Mouse (Mus musculus) heart, adult 9 months (tissue): ENCODE data around the gene Prss16.

ENCODE experiments used
- DNase-seq, 2 experiments: peaks; one replicate each; pipeline ENCODE4 v3.0.0; 2022; ENCODE audit warnings: low spot score in 2 of 2

Gene Prss16

DNA sequence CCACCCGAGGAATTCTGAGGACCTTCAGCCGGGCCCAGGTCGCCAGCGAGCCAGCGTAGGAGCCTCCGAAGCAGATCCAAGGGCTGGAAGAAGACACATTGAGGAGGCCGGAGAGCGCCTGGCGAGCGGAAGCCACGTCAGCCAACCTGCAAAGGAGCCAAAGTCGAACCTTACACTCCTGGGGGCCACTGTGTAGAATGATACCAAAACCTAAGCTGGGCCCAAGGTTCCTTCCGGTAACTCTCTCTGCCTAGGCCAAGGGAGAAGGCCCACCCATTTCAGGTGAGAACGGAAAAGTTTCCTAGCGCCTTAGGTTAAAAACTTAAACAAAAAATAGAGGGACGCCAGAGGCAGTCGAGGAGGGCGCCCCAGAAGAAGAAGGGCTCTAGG lies 2.4 kb downstream of the Prss16 start:
- DNase-seq = no peak

DNA sequence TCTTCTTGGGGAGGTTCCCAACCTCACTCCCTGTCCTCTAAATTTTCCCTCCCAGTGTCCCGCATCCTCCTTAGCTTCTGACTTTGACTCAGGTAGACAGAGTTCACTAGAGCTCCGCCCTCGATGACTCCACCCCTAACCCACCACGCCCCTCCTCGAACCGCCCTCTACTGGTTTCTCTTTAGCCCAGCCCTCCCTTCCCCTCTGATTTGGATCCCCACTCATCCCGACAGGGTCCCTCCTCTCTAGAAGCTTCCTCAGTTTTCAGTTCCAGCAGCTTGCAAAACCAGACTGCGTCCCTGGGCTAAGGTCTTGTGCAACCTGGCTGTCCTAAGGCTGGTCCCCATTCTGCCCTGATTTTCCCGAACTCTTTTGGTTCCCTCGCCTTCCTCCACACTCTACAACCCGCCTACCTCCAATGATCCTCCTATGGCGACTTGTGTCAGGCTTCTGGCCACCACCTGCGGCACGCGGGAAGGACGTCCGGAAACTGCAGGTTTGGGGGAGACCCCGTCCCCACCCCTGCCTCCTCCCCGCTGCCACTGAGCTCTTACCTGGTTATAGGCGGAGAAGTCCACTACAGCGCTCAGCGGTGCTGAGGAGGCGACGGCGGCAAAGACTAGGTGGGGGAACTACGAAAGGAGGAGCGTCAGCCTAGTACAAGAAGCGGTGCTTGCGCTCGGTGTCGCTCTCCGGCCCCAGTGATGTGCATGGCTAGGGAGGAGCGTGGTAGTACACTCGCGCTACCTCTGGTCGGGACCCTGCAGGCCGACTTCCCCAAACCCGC lies 3.0 kb downstream of the Prss16 start:
- peak in 1 of 2 experiments; percentile 27 for DNase-seq

GRCm38 (mm10) chr13:22005605-22006333 lies 3.8 kb downstream of the Prss16 start:
- DNase-seq = no peak

- no peak for DNase-seq
These were observed 7.7 kb downstream of the Prss16 start for GRCm38 (mm10) chr13:22001823-22002222.

- DNase-seq = no peak
These were observed 8.2 kb downstream of the Prss16 start for GRCm38 (mm10) chr13:22001346-22001745.

- DNase-seq = no peak
These were observed 10.4 kb downstream of the Prss16 start for GRCm38 (mm10) chr13:21999147-21999546.

GRCm38 (mm10) chr13:21998412-21998811 lies 11.1 kb downstream of the Prss16 start:
- DNase-seq = no peak

DNA sequence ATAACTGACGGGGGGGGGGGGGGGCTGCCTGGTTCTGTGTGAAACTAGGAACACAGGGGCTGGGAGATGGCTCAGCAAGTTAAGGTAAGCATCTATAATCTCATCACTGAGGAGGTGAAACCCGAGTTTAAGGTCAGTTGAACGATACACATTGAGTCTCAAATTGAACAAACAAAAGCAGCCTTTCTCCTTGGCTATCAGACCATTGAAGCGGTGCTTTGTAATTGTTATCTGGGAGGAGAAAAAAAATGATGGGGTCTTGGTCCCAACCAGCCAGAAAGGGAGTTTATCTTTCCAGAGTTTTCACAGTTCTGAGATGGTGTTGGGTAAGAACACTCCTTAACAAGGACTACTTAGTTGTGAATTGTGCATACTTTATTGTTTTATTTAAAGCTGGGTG lies 11.7 kb downstream of the Prss16 start:
- DNase-seq = no peak

DNA sequence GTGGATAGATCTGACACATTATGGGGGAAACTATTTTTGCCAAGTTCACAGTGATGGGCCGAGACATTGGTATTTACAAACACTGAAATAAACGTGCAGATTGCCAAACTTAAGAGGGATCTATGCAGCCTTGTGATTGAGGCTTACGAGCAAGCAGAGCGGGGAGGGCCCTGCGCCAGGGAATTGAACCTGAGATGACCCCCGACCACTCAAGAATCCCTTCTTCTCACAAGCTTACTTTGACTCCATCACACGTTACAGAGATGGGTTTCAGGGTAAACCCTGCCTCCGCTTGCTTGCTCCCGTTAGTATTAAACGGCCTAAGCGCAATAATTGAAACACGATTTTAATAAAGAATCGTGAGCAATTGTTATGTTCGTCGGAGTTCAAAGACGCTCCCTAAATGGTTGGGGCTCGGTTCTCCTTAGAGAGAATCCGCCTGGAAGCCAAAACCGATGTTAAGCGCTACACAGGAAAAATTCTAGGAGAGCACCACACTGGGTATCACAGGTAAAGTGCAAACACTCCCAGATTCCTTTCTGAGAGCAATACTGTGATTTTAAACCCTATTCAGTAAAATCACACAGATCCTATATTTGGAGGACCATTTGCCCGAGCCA lies 12.2 kb downstream of the Prss16 start:
- no peak for DNase-seq

DNA sequence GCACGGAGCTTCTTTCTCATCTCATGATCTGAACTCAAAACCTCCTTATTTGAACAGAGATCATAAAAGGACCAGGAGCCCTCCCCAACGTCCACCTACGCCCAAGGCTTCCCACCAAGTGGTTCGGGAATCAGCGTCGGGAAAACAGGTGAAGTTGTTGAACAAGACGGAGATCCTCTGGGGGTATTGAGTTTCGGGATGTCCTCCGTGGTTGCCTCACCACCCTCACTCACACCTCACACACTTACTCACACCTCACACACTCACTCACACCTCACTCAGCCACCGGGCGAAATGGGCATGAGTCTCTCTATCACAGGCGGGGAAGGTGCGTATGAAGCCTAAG lies 12.7 kb downstream of the Prss16 start:
- no peak for DNase-seq

- DNase-seq = no peak
These were observed 13.3 kb downstream of the Prss16 start for GRCm38 (mm10) chr13:21996101-21996839.

- DNase-seq = no peak
These were observed 14.1 kb downstream of the Prss16 start for GRCm38 (mm10) chr13:21995331-21995914.

GRCm38 (mm10) chr13:21994896-21995295 lies 14.6 kb downstream of the Prss16 start:
- DNase-seq = no peak

DNA sequence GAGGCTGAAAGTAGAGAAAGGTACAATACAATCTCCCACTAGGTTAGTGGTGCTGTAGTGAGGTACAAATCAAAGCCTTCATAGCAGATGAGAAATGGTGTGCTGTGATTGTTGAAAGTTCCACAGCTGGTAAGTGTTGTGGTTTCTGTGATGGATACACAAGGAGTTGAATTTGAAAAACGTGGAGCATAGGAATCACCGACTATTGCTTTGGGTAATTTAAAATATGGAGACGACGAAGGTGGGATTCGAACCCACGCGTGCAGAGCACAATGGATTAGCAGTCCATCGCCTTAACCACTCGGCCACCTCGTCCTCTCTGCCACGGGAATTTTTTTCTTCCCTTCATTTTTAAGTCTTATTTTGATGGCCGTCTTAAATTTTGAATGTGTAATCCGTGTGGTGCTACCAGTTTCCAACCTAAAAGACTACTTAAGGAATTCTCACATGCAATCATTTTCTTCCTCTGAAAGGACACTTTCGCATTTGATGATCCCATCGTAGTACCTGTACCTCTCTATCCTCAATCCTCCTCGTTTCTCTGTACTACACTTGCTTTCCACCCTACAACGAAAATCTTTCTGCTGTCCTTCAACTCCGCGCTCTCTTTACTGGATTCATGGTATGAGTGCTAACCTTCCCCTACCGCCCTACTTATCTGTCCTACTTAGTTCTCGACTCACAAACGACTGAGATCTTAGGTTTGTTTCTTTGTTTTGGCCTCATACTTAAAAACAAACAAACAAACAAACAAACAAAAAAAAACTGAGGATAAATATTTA lies 15.4 kb downstream of the Prss16 start:
- peak in 1 of 2 experiments; percentile 29 for DNase-seq

DNA sequence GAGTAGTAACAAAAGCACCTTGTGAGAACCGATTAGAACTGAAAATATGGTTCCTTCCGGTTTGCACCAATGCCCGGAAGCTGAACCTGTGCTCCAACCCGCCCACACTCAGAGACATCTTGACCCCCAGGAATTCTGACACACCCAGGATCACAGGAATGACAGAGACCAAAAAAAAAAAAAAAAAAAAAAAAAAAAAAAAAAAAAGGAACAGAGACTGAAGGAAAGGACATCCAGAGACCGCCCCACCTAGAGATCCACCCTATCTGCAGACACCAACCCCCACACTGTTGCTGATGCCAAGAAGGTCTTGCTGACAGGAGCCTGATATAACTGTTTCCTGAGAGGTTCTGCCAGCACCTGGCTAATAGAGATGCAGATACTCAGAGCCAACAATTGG lies 17.0 kb downstream of the Prss16 start:
- no peak for DNase-seq

- no peak for DNase-seq
These were observed 25.1 kb downstream of the Prss16 start for GRCm38 (mm10) chr13:21984486-21984885.

DNA sequence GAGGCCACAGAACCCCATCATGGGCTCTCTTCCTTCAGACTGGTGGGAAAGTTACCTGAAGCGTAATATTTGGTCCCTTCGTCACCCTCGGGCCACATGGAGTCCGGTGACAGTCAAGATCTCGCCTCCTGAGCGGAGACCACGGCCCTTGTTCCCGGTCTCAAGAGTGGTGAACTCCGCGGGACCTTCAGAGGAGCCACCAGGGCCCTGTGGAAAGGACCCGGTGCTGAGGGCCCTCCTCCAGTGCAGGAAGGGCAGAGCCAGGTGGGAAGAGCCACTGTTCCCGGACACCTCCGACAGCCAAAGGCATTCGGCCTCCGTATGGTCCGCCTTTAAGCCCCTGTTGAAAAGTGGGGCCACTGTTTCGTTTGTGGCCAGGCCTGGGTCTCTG lies 27.7 kb downstream of the Prss16 start:
- DNase-seq = no peak

DNA sequence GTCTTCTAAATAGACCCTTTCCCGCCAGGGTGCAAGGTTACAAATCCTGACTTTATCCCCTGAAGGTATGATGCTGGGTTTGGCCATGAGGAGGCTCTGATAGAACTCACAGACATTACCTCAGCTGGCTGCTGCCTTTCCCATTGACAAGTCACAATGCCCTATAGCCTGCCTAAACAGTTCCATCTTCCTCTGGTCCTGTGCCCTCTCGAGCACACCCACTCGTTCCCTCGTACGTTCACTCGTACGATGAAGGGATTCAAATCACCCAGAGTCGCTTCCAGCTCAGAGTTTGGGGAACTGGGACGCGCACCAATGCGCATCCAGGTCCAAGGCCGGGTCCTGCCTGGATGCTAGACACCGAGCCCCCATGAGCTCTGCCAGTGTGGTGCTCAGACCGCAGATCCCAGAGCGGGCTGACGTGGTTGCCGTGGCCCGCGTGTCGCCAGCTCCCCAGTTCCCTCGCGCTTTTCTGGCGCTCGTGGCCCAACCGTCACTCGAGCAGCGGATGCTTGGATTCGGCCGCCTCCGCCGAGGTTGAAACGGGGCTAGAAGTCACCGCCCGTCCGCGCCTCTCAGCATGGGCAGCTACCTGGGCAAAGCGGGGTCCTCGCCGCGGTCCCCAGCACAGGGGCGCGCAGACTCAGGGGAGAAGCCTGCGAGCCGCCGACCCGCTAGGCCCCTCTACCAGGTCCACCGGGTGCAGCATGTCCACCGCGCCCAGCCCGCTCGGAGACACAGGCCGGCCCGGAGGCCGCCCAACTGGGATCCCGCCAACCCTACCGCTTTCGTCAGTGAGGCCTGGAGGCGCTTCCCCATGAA lies 28.4 kb downstream of the Prss16 start, which contains the start of gene Pom121l2:
Gene Pom121l2 (plus strand): TSS at position 214 of the 822 bp plus-strand sequence.
- DNase-seq = peak; percentile 46 to 70

GRCm38 (mm10) chr13:21974726-21975473 lies 34.6 kb downstream of the Prss16 start:
- peak; percentile 49 to 79 for DNase-seq
